Comparison of ENCODE assay signal across 10 mouse cellular contexts in the genomic region with DNA sequence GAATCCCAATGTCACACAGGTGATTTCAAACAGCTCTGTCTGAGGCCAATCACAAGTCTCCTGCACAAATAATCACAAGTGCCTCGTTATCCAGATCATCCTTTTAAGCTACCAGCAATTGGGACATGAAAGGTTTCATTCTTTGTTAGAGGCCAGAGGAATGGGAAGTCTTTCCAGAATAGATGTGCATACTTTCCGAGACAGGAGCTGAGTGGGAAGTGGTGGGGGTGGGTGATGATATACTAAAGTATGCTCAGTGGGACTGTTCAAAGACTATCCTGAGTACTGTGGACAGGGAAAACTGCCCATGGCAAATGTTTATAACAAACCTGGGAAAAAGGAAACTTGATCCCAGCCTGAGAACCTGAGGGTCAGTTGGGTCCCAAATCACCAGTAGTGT. TPM values are rescaled to one million over a fixed set of nuclear protein-coding genes. Genes with fewer than 3 reads are reported as not detected.
A peak's percentile ranks its signal among the peaks of the same experiment; 100 is the strongest.
DNase-seq lines count a peak whose midpoint lies in the region; ATAC-seq lines count a peak whose summit lies in the region.
"Had no signal": no experiment of that assay in that cellular context is flagged by ENCODE, and none has a peak within 500 bp of the region (broad histone marks: within the 10 kb centered on the region; RNA-seq: fewer than 3 reads in every experiment).

No protein-coding gene starts in this region.

- H3K4me1 ChIP-seq in heart, embryonic 14.5 days (ENCODE audit: control insufficient read depth in 2 of 2, insufficient read depth in 2 of 2, low read length in 2 of 2): peaks cover 3 to 48% of the 10 kb centered on the region in 2 experiments
- H3K4me1 ChIP-seq in brown adipose tissue, adult 24 weeks (ENCODE audit: control insufficient read depth, insufficient read depth, insufficient read length, low read length): peaks cover 13% of the 10 kb centered on the region
- H3K4me1 ChIP-seq in hindbrain, embryonic 14.5 days (replicated peaks; ENCODE audit: control insufficient read depth, insufficient read depth, low read length): peaks cover 25% of the 10 kb centered on the region
- peaks cover 33% of the 10 kb centered on the region for H3K4me1 ChIP-seq in midbrain, embryonic 13.5 days (replicated peaks)

- H3K36me3 ChIP-seq in heart, embryonic 14.5 days (ENCODE audit: control insufficient read depth, insufficient read depth, low read length): no peaks in the 10 kb centered on the region
- H3K36me3 ChIP-seq in hindbrain, embryonic 14.5 days (replicated peaks; ENCODE audit: control insufficient read depth, insufficient read depth): no peaks in the 10 kb centered on the region
- no peaks in the 10 kb centered on the region for H3K36me3 ChIP-seq in midbrain, embryonic 13.5 days

- no peaks in the 10 kb centered on the region for H3K27me3 ChIP-seq in heart, embryonic 14.5 days (ENCODE audit: control insufficient read depth, insufficient read depth, low read length)
- H3K27me3 ChIP-seq in hindbrain, embryonic 14.5 days (ENCODE audit: control insufficient read depth, insufficient read depth, low read length): no peaks in the 10 kb centered on the region
- H3K27me3 ChIP-seq in midbrain, embryonic 13.5 days: no peaks in the 10 kb centered on the region

- H3K9ac ChIP-seq in heart, embryonic 14.5 days (ENCODE audit: low read length): peak overlapping the region; percentile 98
- peak overlapping the region; percentile 99 for H3K9ac ChIP-seq in hindbrain, embryonic 14.5 days
- H3K9ac ChIP-seq in midbrain, embryonic 13.5 days (replicated peaks): peak overlapping the region; percentile 97

- ATAC-seq in heart, embryonic 14.5 days (ENCODE audit: insufficient number of reproducible peaks, insufficient read depth, low FRiP score, low read depth): no peak
- ATAC-seq in hindbrain, embryonic 14.5 days (ENCODE audit: low FRiP score): no peak
- no peak for ATAC-seq in midbrain, embryonic 13.5 days

- WGBS in heart, embryonic 14.5 days: 5% methylated on average over 2 of the region's 2 CpGs
- WGBS in hindbrain, embryonic 14.5 days: 11% methylated on average over 2 of the region's 2 CpGs
- WGBS in midbrain, embryonic 13.5 days: 5% methylated on average over 2 of the region's 2 CpGs

- DNase-seq in heart, adult 9 months (ENCODE audit: low spot score in 2 of 2): no peak
- DNase-seq in hindbrain, embryonic 14.5 days (ENCODE audit: low spot score): no peak
- DNase-seq in ovary, postnatal 36 days (ENCODE audit: low spot score): no peak
- DNase-seq in spleen, postnatal 36 days (ENCODE audit: low spot score in 2 of 2): no peak
- no peak for DNase-seq in thymus, postnatal 25 days
- DNase-seq: gastrocnemius, postnatal 10 days; lung, postnatal 36 days had no signal

- no peaks in the 10 kb centered on the region for H3K9me3 ChIP-seq in heart, embryonic 14.5 days (ENCODE audit: control insufficient read depth, low read length)
- no peaks in the 10 kb centered on the region for H3K9me3 ChIP-seq in hindbrain, embryonic 14.5 days (ENCODE audit: control insufficient read depth, low read length)
- H3K9me3 ChIP-seq in midbrain, embryonic 13.5 days: no peaks in the 10 kb centered on the region

- peak overlapping the region; percentile 17 to 95; a peak in 3 of 4 replicates for H3K4me3 ChIP-seq in heart, embryonic 14.5 days (ENCODE audit: control insufficient read depth in 1 of 2, insufficient read depth in 1 of 2, low read depth in 1 of 2, low read length in 2 of 2)
- H3K4me3 ChIP-seq in brown adipose tissue, adult 24 weeks (ENCODE audit: insufficient read depth, low read depth, low read length): peak overlapping the region; percentile 34; the same call in 1 of the 2 replicates
- H3K4me3 ChIP-seq in hindbrain, embryonic 14.5 days (replicated peaks; ENCODE audit: low read length): peak overlapping the region; percentile 91
- peak overlapping the region; percentile 71 for H3K4me3 ChIP-seq in midbrain, embryonic 13.5 days (replicated peaks)

- peak overlapping the region; percentile 76 for H3K4me2 ChIP-seq in heart, embryonic 14.5 days (ENCODE audit: low read length)
- peak overlapping the region; percentile 89 for H3K4me2 ChIP-seq in hindbrain, embryonic 14.5 days (replicated peaks)
- H3K4me2 ChIP-seq in midbrain, embryonic 13.5 days (replicated peaks): peak overlapping the region; percentile 80

- peak overlapping the region in 1 of 2 experiments; percentile 95; a peak in 3 of 4 replicates for H3K27ac ChIP-seq in heart, embryonic 14.5 days (replicated peaks in 1 of 2; ENCODE audit: control insufficient read depth in 1 of 2, insufficient read depth in 1 of 2, low read depth in 2 of 2, low read length in 2 of 2)
- peak overlapping the region; percentile 27; the same call in 1 of the 2 replicates for H3K27ac ChIP-seq in brown adipose tissue, adult 24 weeks (replicated peaks; ENCODE audit: low read depth, low read length)
- H3K27ac ChIP-seq in hindbrain, embryonic 14.5 days: no peak overlapping the region
- no peak overlapping the region for H3K27ac ChIP-seq in midbrain, embryonic 13.5 days

RNA-seq across cellular contexts. Expression of a gene that starts 5.8 kb away (rescaled TPM):
- polyA plus RNA-seq in heart, embryonic 14.5 days (2014; fragmentation: Nextera tagmentation; extraction: Ambion mirVana): 469 and 487 TPM in 2 replicates
- polyA plus RNA-seq in brown adipose tissue, adult 24 weeks (2012; ENCODE audit: insufficient read depth, insufficient read length, missing spikeins): 171 and 213 TPM in 2 replicates
- polyA plus RNA-seq in hindbrain, embryonic 14.5 days (2014; fragmentation: Nextera tagmentation; extraction: Ambion mirVana): 605 and 634 TPM in 2 replicates
- 587 and 592 TPM in 2 replicates for polyA plus RNA-seq in midbrain, embryonic 13.5 days (2015; fragmentation: Nextera tagmentation; extraction: Ambion mirVana)

Comparison
In these comparisons a context has a peak if more than half of its experiments do, and no peak if none do; other contexts are left out.
1. H3K4me3 ChIP-seq: peak in every context shown above with its lines; median percentile 91 in hindbrain, embryonic 14.5 days; 71 in midbrain, embryonic 13.5 days; 56 in heart, embryonic 14.5 days; 34 in brown adipose tissue, adult 24 weeks.